Mouse (Mus musculus) spleen, adult 2 months (tissue): ENCODE results near the gene Actb.

Source experiments
- CTCF ChIP-seq: fragments of 200-500 bp; IDR thresholded peaks from 2 replicates; pipeline ENCODE4 v1.5.1; 2011; ENCODE audit warnings: mild to moderate bottlenecking, inconsistent platforms; ENCODE audit not compliant: insufficient read depth, insufficient read length, insufficient replicate concordance; ENCODE audit errors: extremely low read depth
- POLR2A ChIP-seq: fragments of 200-500 bp; IDR thresholded peaks from 2 replicates; pipeline ENCODE4 v1.6.1; 2011; ENCODE audit warnings: low read depth, low read length, inconsistent platforms

GRCm38 (mm10) chr5:142907048-142907802, 671 bp upstream of the Actb start:
- no peak for TF ChIP-seq POLR2A
- no peak for TF ChIP-seq CTCF
